Mouse (Mus musculus) embryo, embryonic 10 days (tissue): ENCODE measurements around the gene Commd7.

Experiments used
- DNase-seq: peaks from one replicate; pipeline ENCODE4 v3.0.0-alpha.2; 2015; ENCODE audit warnings: low spot score

Gene Commd7

GRCm38 (mm10) chr2:153586515-153587174 is 45.9 kb downstream of the Commd7 start:
- peak; percentile 90 for DNase-seq

GRCm38 (mm10) chr2:153585981-153586380 is 46.6 kb downstream of the Commd7 start:
- no peak for DNase-seq

- peak; percentile 46 for DNase-seq
These were observed 48.2 kb downstream of the Commd7 start for GRCm38 (mm10) chr2:153584396-153584795.

- DNase-seq = no peak
These were observed 48.9 kb downstream of the Commd7 start for GRCm38 (mm10) chr2:153583641-153584049.

GRCm38 (mm10) chr2:153582876-153583585 is 49.5 kb downstream of the Commd7 start:
- DNase-seq = no peak

- no peak for DNase-seq
These were observed 51.2 kb downstream of the Commd7 start for GRCm38 (mm10) chr2:153581416-153581815.

GRCm38 (mm10) chr2:153580458-153580985 is 52.1 kb downstream of the Commd7 start:
- DNase-seq = no peak

GRCm38 (mm10) chr2:153580042-153580441 is 52.5 kb downstream of the Commd7 start:
- no peak for DNase-seq

- DNase-seq = no peak
These were observed 55.5 kb downstream of the Commd7 start for GRCm38 (mm10) chr2:153577122-153577521.

- no peak for DNase-seq
These were observed 56.4 kb downstream of the Commd7 start for GRCm38 (mm10) chr2:153576150-153576549.

GRCm38 (mm10) chr2:153575554-153575953 is 57.0 kb downstream of the Commd7 start:
- DNase-seq = no peak

- DNase-seq = no peak
These were observed 59.5 kb downstream of the Commd7 start for GRCm38 (mm10) chr2:153573101-153573500.

- no peak for DNase-seq
These were observed 64.0 kb downstream of the Commd7 start for GRCm38 (mm10) chr2:153568541-153568940.

GRCm38 (mm10) chr2:153568013-153568412 is 64.6 kb downstream of the Commd7 start:
- no peak for DNase-seq
